Mouse (Mus musculus) erythroblast, adult 5-6 weeks (primary cell): ENCODE results near the gene Sh2d1b1. TPM values are rescaled to one million over a fixed set of nuclear protein-coding genes. Genes with fewer than 3 reads are reported as not detected.

Source experiments
- ATAC-seq: replicated peaks from 2 replicates; pipeline ENCODE4 v1.8.0; 2016; ENCODE audit warnings: moderate number of reproducible peaks, mild to moderate bottlenecking, moderate TSS enrichment, inconsistent platforms; ENCODE audit not compliant: poor library complexity, low FRiP score, severe bottlenecking
- total RNA-seq, 2 experiments: library from RNA; stranded (forward) in 1 of 2; stranded (reverse) in 1 of 2; fragments of 150-400 nt in 1 of 2; fragments of 200-764, 138-1000 nt in 1 of 2; gene quantifications; 2 replicates each; pipeline versions ENCODE4 v1.2.3 to v1.2.4; 2015 to 2017; ENCODE audit warnings: low replicate concordance in 2 of 2

Gene Sh2d1b1
- total RNA-seq, 2 experiments from 2014 or later, result 0.58 to 2.5 TPM

GRCm38 (mm10) chr1:170322046-170322445 lies 44.9 kb downstream of the Sh2d1b1 start:
- no peak for ATAC-seq

GRCm38 (mm10) chr1:170323001-170323400 lies 45.9 kb downstream of the Sh2d1b1 start:
- ATAC-seq, result no peak

- no peak for ATAC-seq
Measured at GRCm38 (mm10) chr1:170324312-170324711, 47.2 kb downstream of the Sh2d1b1 start.

GRCm38 (mm10) chr1:170325277-170325676 lies 48.2 kb downstream of the Sh2d1b1 start:
- no peak for ATAC-seq

GRCm38 (mm10) chr1:170331926-170332325 lies 54.8 kb downstream of the Sh2d1b1 start:
- ATAC-seq, result no peak

- ATAC-seq, result no peak
Measured at GRCm38 (mm10) chr1:170332775-170333174, 55.7 kb downstream of the Sh2d1b1 start.

Other genes starting within 250 kb of the Sh2d1b1 start
- gene Ddr2, start 166.6 kb upstream of the Sh2d1b1 start, total RNA-seq (2015; ENCODE audit: low replicate concordance), result not detected in 2 replicates
- 0.60 TPM in 1 of 2 replicates, not detected in the other for gene Ddr2, start 166.6 kb upstream of the Sh2d1b1 start, total RNA-seq (2017; ENCODE audit: low replicate concordance)
- 29.2 and 31.1 TPM in 2 replicates for gene Uap1, start 102.4 kb upstream of the Sh2d1b1 start, total RNA-seq (2015; ENCODE audit: low replicate concordance)
- gene Uap1, start 102.4 kb upstream of the Sh2d1b1 start, total RNA-seq (2017; ENCODE audit: low replicate concordance), result 14.8 and 20.4 TPM in 2 replicates
- 18.8 and 22.4 TPM in 2 replicates for gene Uhmk1, start 61.9 kb upstream of the Sh2d1b1 start, total RNA-seq (2015; ENCODE audit: low replicate concordance)
- gene Uhmk1, start 61.9 kb upstream of the Sh2d1b1 start, total RNA-seq (2017; ENCODE audit: low replicate concordance), result 26.6 and 34.4 TPM in 2 replicates
- not detected in 2 replicates for gene Sh2d1b2, start 44.6 kb upstream of the Sh2d1b1 start, total RNA-seq (2015; ENCODE audit: low replicate concordance)
- 0.14 TPM in 1 of 2 replicates, not detected in the other for gene Sh2d1b2, start 44.6 kb upstream of the Sh2d1b1 start, total RNA-seq (2017; ENCODE audit: low replicate concordance)
- 3.8 and 7.9 TPM in 2 replicates for gene Gm7694, start 29.0 kb downstream of the Sh2d1b1 start, total RNA-seq (2015; ENCODE audit: low replicate concordance)
- gene Gm7694, start 29.0 kb downstream of the Sh2d1b1 start, total RNA-seq (2017; ENCODE audit: low replicate concordance), result 4.5 and 8.1 TPM in 2 replicates
- gene Spata46, start 31.5 kb downstream of the Sh2d1b1 start, total RNA-seq (2015; ENCODE audit: low replicate concordance), result not detected in 2 replicates
- gene Spata46, start 31.5 kb downstream of the Sh2d1b1 start, total RNA-seq (2017; ENCODE audit: low replicate concordance), result not detected in 2 replicates